ENCODE assay signal across 10 mouse cellular contexts in the genomic region with DNA sequence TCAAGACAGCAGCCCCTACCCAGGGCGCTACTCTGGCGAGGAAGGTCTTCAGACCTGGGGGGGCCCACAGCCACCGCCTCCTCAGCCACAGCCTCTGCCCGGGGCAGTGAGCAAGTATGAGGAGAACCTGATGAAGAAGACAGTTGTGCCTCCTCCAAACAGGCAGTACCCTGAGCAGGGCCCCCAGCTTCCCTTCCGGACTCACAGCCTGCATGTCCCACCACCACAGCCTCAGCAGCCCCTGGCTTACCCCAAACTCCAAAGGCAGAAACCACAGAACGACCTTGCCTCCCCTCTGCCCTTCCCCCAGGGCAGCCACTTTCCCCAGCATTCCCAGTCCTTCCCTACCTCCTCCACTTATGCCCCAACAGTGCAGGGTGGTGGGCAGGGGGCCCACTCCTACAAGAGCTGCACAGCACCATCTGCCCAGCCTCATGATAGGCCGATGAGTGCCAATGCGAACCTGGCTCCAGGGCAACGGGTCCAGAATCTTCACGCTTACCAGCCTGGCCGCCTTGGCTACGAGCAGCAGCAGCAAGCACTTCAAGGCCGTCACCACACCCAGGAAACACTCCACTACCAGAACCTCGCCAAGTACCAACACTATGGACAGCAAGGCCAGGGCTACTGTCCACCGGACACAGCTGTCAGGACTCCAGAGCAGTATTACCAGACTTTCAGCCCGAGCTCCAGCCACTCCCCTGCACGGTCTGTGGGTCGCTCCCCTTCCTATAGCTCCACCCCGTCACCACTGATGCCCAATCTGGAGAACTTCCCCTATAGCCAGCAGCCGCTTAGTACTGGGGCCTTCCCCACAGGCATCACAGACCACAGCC. TPM values are rescaled to one million over a fixed set of nuclear protein-coding genes. Genes with fewer than 3 reads are reported as not detected.
DNase-seq lines count a peak whose midpoint lies in the region; ATAC-seq and TF ChIP-seq lines count a peak whose summit lies in the region.
"Had no signal": no experiment of that assay in that cellular context is flagged by ENCODE, and none has a peak within 500 bp of the region (broad histone marks: within the 10 kb centered on the region; RNA-seq: fewer than 3 reads in every experiment).

No protein-coding gene starts in this region.

- WGBS in heart, embryonic 12.5 days = 71% methylated on average over 20 of the region's 20 CpGs
- WGBS in forebrain, postnatal 0 days = 59% methylated on average over 20 of the region's 20 CpGs
- 54% methylated on average over 20 of the region's 20 CpGs for WGBS in liver, embryonic 13.5 days (ENCODE audit: insufficient replicate concordance)

- ATAC-seq in heart, embryonic 12.5 days (ENCODE audit: insufficient number of reproducible peaks, low FRiP score) = no peak
- peak; percentile 63 for ATAC-seq in forebrain, postnatal 0 days
- 0 out of 2 replicates have a peak, but pooled peaks have one; percentile 27 for ATAC-seq in liver, embryonic 13.5 days (ENCODE audit: low read depth)

- H3K9ac ChIP-seq in heart, embryonic 12.5 days = peak overlapping the region; percentile 3; the same call in 1 of the 2 replicates
- H3K9ac ChIP-seq in forebrain, postnatal 0 days = 0 out of 2 replicates have a peak overlapping the region, but pooled peaks have one; percentile 33
- H3K9ac ChIP-seq in liver, embryonic 13.5 days = 0 out of 2 replicates have a peak overlapping the region, but pooled peaks have one; percentile 27

- no peaks in the 10 kb centered on the region for H3K27me3 ChIP-seq in heart, embryonic 12.5 days (replicated peaks)
- H3K27me3 ChIP-seq in forebrain, postnatal 0 days (ENCODE audit: insufficient read depth, low read length) = no peaks in the 10 kb centered on the region
- H3K27me3 ChIP-seq in liver, embryonic 13.5 days = no peaks in the 10 kb centered on the region

- no peak overlapping the region for H3K4me3 ChIP-seq in heart, embryonic 12.5 days
- H3K4me3 ChIP-seq in forebrain, postnatal 0 days (ENCODE audit: low read depth, low read length) = no peak overlapping the region
- H3K4me3 ChIP-seq in liver, embryonic 13.5 days (replicated peaks) = no peak overlapping the region; the same call in 1 of the 2 replicates
- H3K4me3 ChIP-seq: erythroblast, embryonic 14.5 days had no signal

- no peak overlapping the region for H3K27ac ChIP-seq in heart, embryonic 12.5 days (ENCODE audit: poor library complexity, severe bottlenecking)
- peak overlapping the region; percentile 62 for H3K27ac ChIP-seq in forebrain, postnatal 0 days (ENCODE audit: low read depth, low read length)
- H3K27ac ChIP-seq in liver, embryonic 13.5 days = peak overlapping the region; percentile 30
- H3K27ac ChIP-seq: macrophage had no signal

- H3K4me1 ChIP-seq in heart, embryonic 12.5 days (replicated peaks) = peaks cover 72% of the 10 kb centered on the region
- peaks cover 39% of the 10 kb centered on the region for H3K4me1 ChIP-seq in forebrain, postnatal 0 days (ENCODE audit: insufficient read depth)
- H3K4me1 ChIP-seq in liver, embryonic 13.5 days (replicated peaks) = peaks cover 62% of the 10 kb centered on the region

- H3K36me3 ChIP-seq in heart, embryonic 12.5 days = peaks cover 56% of the 10 kb centered on the region
- peaks cover 54% of the 10 kb centered on the region for H3K36me3 ChIP-seq in forebrain, postnatal 0 days (ENCODE audit: insufficient read depth)
- peaks cover 53% of the 10 kb centered on the region for H3K36me3 ChIP-seq in liver, embryonic 13.5 days

- H3K4me2 ChIP-seq in heart, embryonic 12.5 days = no peak overlapping the region
- H3K4me2 ChIP-seq in forebrain, postnatal 0 days (ENCODE audit: low read depth) = no peak overlapping the region
- H3K4me2 ChIP-seq in liver, embryonic 13.5 days = peak overlapping the region; percentile 34

- no peak for DNase-seq in heart, postnatal 25 days (ENCODE audit: low spot score)
- peak; percentile 45 for DNase-seq in adrenal gland, postnatal 25 days
- DNase-seq in forebrain, postnatal 0 days = peak; percentile 67
- no peak for DNase-seq in liver, embryonic 13.5 days
- DNase-seq in natural killer cell, adult 2 months (ENCODE audit: low spot score in 2 of 2) = peak; percentile 61 to 72
- no peak for DNase-seq in embryo, embryonic 11 days
- no peak for DNase-seq in testis, postnatal 14 days (ENCODE audit: low spot score)

- no peaks in the 10 kb centered on the region for H3K9me3 ChIP-seq in heart, embryonic 12.5 days (replicated peaks)
- no peaks in the 10 kb centered on the region for H3K9me3 ChIP-seq in forebrain, postnatal 0 days (ENCODE audit: low read length)
- H3K9me3 ChIP-seq in liver, embryonic 13.5 days (replicated peaks) = no peaks in the 10 kb centered on the region

- intact Hi-C loops in heart, postnatal 25 days (cut with DNase I) = no loop called here

- TF ChIP-seq CTCF in forebrain, postnatal 0 days (IDR thresholded peaks at IDR 0.05; ENCODE audit: low read depth) = no peak

RNA-seq across cellular contexts. Expression of gene Srebf1, which starts 36.8 kb away (rescaled TPM):
- 39.7 and 41.1 TPM in 2 replicates for polyA plus RNA-seq in heart, embryonic 12.5 days (2016; fragmentation: Nextera tagmentation; extraction: Ambion mirVana)
- 10 to 100 TPM; 30.7 to 38.3 TPM for total RNA-seq in heart, postnatal 25 days (2021)
- 125 and 160 TPM in 2 replicates for total RNA-seq in adrenal gland, postnatal 25 days (2021)
- total RNA-seq in forebrain, postnatal 0 days (2014; rRNA removed) = 56.2 and 70.7 TPM in 2 replicates
- 28.9 and 32.8 TPM in 2 replicates for polyA plus RNA-seq in forebrain, postnatal 0 days (2015; fragmentation: Nextera tagmentation; extraction: Ambion mirVana)
- polyA plus RNA-seq in liver, embryonic 13.5 days (2015; fragmentation: Nextera tagmentation; extraction: Ambion mirVana) = 42.2 and 44.1 TPM in 2 replicates

Comparison
In these comparisons a context has a peak if more than half of its experiments do, and no peak if none do; other contexts are left out.
1. DNase-seq: peak in adrenal gland, postnatal 25 days (single experiment), forebrain, postnatal 0 days (single experiment) and natural killer cell, adult 2 months (2 of 2); none in heart, postnatal 25 days (single experiment), liver, embryonic 13.5 days (single experiment), embryo, embryonic 11 days (single experiment) and testis, postnatal 14 days (single experiment).
2. Peak in every context shown above with its lines, with median percentiles within 50 percentile points of each other: H3K9ac ChIP-seq.